Mouse (Mus musculus): ENCODE results near the gene D3Ertd254e.

D3Ertd254e gene

GRCm38 (mm10) chr3:36212758-36213157 lies 61.9 kb downstream of the D3Ertd254e start:
- no peak for DNase-seq (ENCODE audit: low spot score in 2 of 2)

All from urinary bladder, adult 18-20 months (tissue).